Mouse (Mus musculus) thymus, postnatal 4 days (tissue): ENCODE measurements around the gene Fam166a.

Experiments used
- DNase-seq: peaks from one replicate; pipeline ENCODE4 v3.0.0; 2021

Fam166a gene

DNA sequence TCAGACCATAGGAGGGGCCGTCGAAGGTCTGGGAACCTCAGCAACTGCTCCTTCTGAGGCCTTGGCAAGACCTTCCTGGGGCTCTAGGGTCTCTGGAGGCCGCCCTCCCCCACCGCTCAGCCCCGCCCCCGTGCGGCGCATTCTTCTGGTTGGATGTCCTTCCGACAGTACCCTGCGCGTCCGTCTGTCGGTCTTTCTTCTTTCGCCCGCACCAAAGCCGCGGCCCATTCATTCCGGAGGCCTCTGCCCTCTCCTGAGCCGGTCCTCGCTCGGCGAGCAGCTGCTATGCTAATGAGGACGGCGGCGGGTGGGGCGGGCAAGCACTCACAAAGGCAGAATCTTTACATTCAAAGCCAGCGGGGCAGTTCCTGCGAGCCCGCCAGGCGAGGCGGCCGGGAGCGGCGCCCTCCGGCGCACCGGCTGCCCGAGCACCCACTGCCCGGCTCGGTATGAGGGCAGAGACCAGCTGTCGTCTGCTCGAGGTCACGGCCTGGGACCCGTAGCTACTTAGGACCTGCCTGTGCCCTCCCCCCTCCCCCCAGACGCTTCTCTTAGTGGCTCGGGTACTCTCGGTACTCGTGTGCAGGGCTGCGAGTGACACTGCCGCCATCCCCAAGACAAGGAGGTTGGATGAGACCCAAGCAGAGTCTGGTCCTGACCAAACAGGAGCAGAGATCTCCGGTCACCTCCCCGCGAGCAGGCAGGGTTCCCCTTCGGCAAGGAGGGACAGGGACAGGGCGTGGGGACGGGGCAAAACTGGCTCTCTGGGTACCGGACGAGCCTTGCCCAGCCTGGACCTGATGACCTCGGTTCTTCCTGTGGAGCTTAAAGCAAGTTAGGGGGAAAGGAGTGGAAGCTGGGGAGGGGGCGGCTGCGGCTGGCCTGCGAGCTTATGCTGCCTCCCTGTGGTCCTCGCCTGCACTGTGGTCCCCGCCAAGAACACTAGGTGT is 32.6 kb upstream of the Fam166a start:
- DNase-seq = peak; percentile 81

DNA sequence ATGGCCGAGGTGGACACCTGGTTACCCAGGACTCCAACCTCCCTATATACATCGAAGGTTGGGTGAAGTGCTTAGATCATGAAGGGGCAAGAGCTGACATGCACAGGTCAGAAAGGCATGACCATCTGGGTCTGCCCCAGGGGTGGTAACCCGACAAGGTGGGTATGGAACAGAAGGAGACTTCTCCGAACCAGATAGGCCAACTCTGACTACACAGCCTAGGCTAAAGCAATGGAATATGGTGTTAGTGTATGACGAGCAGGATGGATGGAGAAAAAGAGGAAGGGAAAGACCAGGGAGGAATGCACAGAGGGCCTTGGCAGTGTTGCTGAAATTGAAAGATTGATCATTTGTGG is 32.0 kb upstream of the Fam166a start:
- DNase-seq = no peak

DNA sequence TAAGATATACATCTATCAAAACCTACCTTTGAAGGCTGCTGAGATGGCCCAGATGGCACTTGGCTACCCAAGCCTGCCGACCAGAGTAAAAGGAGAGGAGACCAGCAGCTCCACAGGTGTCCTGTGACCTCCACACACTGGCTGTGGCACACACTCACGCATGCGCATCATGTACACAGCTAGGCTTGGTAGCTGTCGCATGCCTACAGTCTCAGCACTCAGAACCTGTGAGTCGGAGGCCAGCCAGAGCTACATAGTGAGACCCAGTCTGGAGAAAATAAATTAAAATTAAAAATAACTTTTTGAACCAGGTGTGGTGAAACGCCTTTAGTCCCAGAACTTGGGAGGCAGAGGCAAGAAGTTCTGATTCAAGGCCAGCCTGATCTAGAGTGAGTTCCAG is 30.7 kb upstream of the Fam166a start:
- DNase-seq = no peak

DNA sequence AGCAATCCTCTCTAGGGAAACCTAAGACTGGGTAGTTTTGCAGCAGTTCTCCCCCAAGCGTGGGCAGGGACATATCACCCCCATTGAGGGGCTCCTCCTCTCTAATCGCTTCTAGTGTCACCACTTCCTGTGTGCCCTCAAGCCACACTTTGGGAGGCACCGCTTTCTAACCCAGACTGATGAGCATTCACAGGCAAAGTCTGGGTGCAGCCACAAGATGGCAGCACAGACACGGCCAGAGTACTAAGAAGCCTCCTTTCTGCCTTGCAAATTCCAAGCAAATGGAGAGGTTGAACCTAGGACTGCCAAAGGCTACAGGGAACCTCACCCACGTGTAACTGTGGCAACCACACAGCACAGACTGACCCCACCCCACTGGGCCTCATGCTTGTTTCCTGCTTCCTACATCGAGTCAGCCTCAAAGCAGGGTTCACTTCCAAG is 25.2 kb upstream of the Fam166a start:
- DNase-seq = peak; percentile 86

DNA sequence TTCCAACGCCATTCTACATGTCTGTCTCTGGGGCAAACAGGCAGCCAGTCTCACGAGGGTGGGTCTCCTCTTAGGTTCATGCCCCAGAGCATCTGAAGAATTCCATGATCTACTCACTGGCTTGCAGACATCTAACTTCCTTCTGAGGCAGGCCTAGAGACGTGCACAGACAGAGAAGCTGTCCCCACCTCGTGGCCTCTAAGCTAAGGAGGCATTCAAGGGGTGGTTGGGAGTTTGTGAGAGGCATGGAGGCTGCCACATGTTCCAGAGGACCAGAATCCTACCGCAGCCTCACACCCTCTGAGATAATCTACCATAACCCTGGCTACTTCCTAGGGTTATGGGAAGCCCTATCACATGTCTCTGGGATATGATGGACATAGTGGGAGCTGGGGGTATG is 24.5 kb upstream of the Fam166a start:
- no peak for DNase-seq

DNA sequence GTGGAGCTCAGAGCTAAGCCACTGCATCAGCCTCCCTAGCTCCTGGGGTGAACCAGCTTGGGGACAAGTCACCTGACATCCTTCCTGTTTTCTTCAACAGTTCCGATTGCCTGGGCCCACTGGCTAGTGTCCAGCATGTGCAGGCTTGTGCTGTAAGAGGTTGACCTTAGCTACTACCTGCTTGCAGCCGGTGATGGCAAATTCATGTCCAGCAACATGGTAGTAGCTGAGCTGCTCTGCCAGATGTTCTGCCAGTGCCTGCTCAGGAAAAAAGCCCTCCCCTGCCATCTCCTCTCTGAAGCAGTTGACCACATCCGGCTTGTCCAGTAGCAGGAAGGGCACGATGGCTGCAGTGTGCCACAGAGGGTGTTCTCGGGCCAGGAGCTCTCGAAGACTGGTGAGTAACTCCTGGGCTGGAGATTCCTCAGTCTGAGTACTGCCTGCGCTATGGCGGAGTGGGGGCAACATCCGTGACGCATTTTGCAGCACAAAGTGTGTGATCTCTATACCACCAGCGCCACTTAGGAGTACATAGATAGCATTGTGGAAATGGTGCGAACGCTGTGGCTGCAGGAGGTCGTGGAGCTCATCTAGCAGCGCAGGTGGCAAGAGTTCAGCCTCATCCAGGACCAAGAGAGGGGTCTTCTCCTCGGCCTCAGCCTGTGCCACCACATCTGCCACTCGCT is 23.9 kb upstream of the Fam166a start:
- DNase-seq = peak; percentile 57

DNA sequence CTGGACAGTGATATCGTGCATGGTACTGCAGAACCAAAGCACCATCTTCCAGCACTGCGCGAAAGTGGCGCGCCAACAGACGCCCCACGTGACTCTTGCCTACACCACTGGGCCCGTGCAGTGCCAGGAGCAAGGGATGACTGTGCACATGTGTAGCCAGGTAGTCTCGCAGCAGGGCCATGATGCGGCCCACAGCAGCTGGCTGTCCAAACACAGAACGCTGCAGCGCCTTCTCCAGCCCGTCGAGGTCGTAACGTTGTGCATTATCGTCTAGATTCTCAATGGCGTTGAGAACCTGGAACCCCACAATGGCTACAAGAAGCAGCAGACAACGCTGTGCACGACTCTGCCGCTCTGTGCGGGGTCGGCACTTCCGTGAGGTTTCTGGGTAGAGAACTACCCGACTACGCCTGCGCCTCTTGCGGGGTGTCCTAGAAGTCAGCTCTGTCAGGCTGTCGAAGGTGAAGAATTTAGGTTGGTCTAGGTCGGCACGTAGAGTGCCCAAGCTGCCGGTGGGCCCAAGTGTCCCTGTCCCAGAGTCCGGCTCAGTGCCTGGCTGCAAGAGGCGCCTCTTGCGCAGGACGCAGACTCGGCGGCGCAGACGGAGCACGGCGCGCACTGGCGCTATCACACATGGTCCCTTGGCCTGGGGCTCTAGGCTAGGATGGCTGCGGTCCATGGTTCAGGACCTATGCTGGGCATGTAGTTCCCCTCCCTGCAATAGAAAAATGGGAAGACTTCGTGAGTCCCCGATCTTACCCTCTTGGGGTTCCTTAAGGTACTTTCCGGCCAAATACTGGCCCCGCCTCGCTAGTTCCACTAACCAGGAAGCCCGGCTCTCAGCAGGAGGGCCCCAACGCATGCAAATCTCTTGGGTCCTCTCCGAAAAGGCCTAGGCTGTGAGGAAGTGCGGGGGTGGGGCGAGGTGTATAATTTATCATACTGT is 23.1 kb upstream of the Fam166a start:
- peak; percentile 79 for DNase-seq

DNA sequence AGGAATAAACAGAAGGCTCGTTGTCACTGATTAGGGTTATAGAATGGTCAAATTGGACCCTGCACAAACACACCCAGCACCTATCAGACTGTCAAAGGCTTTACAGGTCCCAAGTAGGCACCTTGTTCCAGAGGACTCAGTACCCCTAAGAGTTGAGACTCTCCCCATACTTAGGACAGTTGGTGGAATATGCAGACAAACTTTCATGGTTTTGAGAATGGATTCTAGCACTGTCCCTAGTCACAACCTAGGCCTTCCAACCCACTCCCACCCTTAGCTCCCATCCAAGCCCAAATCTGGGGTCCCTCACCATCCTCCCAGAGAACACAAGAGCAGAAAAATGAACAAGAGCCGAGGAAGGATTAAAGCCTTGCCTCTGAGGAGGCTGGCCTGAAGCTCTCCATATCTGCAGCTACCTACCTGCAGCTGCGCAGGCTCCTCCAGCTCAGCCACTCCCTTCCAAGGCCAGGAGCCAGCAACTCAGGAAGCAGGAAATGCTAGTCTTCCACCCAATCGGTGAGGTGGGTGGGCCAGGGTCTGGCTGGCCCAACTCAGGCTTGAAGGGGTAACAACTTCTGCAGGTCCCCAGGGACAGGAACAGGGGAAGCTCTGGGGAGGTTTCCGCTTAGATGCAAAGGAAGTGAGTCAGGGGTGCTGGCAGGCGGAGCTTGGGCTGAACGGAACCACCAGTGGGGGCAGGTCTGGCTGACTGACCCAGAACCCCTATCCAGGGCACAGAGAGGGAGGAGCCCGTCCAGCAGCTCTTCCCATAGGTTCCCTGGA is 22.2 kb upstream of the Fam166a start, which contains the start of gene Tor4a:
TSS of gene Tor4a (minus strand) at position 715 of the 783 bp plus-strand sequence.
- peak; percentile 75 for DNase-seq

DNA sequence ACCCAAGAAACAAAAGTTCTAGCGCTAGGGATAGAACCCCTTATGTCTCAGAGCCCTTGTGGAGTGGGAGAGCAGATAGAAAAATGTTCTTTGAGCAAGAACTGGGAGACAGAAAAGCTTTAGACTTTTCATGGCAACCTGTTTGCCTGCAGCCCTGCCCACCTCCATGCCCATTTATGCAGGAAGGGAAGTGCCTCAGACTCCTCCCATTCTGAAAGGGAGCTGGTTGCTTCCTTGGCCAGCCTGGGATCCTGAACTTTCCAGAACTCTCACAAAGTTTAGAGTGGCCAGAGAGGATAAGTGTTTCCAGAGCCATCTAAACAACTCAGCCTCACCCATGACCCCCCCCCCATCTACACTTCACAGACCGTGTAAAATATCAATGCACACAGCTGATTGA is 21.4 kb upstream of the Fam166a start:
- DNase-seq = no peak

DNA sequence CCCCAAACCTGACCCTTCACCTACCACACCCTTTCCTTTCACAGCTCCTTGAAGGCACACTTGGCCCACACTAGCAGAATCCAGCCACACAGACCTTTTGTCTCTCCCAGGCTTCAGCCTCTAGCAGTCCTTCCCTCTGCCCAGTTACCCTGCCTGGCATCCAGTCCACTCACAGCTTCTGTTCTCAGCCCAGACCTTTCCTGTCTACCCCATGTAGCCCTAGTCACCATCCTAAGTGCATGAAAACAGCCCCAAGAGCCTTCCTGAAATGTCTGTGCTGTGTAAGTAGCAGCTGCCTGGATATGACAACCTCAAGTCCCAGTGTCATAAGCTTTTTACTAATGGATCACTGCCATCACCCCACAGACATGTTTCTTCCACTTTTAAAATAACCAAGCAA is 20.6 kb upstream of the Fam166a start:
- no peak for DNase-seq

DNA sequence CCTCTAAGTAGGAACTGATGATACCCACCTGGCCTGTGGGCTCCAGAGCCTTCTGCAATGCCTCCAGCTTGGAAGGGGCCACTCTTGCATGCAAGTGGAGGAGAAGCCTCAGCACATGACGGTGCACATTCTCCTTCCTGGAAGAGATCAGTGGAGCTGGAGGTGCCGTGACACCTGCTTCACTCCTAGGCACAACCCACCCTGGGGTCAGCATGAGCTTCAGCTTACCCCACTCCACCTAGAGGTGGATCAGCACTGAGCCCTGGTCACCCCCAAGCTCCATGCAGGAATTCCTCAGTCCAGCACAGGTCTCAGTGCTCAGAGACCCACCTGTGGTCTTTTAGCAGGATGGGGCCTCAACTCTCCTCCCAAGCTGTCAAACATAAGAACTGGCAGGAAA is 17.9 kb upstream of the Fam166a start:
- DNase-seq = no peak

DNA sequence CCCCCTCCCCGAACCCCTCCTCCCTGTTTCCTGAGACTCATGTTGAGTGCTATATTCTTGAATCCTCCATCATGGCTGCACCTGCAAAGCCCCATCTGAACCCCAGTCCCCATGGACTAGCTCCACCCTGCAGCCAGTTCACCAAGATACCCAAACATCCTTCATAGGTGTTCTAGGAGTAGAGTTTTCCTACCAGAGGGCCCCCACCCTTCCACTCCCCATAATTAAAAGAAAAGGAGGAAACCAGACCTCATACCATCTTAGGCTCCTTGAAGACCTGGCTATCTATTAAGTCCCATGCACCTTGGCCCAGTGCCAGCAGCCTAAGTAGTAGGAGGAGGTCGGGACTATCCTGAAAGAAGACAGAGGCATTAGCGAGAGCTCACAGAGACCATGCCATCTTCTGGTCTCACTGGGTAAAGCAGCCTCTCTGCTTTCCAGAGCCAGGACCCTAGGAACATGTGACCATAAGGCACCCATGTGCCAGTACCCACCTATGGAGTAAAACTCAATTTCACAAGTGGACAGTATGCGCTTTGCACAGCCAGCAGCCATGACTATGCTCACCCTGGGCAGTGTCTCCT is 14.8 kb upstream of the Fam166a start:
- DNase-seq = no peak

DNA sequence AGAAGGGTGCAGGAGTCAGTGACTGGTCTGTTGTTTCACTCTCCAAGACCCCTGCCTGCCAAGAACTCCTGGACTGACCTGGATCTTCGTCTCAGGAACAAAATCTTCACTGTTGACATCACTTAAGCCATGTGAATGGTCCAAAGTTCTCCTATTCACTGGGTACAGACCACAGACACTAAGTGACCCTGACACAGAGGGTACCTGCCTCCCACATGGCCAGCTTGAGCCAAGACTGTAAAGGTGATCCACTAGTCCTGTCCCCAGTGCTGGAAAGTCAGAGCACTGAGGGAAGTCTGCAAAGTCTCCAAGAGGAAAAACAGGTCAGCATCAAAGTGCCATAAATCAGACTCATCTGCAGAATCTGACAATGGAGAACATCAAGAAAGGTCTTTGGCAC is 11.0 kb upstream of the Fam166a start:
- no peak for DNase-seq

DNA sequence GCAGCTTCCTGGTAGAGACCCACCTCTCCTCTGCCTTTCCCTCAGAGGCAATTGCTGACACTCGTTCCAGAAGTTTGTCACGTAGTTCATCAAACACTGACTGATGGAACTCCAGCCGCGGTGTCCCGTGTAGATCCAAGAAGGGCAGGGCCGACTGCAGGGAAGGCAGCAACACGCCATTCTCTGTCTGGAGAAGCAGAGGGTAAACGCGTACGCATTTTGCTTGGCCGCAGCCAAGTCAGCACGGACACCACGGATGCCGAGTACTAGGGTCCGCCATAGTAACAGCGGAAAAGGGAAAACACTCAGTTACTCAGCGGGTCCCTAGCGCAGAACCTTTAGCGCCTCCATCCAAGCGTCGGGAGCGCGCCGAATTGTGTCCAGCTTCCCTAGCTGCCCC is 7.9 kb upstream of the Fam166a start:
- DNase-seq = no peak

DNA sequence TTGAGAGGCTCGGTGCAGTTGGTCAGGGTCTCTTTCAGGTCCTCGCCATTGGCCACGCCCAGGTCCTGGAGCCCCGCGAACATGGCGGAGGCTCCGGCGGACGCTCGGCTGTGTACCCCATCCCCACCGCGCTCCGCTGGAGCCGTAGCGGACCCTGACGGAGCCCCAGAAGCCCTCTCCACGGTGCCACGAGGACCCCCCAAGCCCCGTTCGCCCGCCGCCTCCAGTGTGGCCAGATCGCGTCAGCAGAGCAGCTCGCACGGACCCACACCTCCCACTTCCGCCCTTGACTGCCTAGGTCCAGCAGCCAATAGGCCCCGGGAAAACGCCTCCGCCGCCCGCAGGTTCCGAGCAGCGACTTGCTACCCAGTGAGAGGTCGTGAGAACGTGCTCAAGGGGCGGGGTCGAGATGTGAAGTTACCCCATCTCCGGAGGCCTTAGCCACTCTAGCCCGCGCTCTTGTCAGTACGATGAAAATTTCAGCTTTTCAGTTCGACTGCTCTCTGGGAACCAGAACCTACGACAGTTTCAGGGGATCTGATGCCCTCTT is 7.3 kb upstream of the Fam166a start, which contains the start of gene Nelfb:
TSS of gene Nelfb (minus strand) at position 369 of the 550 bp plus-strand sequence.
- peak; percentile 91 for DNase-seq

DNA sequence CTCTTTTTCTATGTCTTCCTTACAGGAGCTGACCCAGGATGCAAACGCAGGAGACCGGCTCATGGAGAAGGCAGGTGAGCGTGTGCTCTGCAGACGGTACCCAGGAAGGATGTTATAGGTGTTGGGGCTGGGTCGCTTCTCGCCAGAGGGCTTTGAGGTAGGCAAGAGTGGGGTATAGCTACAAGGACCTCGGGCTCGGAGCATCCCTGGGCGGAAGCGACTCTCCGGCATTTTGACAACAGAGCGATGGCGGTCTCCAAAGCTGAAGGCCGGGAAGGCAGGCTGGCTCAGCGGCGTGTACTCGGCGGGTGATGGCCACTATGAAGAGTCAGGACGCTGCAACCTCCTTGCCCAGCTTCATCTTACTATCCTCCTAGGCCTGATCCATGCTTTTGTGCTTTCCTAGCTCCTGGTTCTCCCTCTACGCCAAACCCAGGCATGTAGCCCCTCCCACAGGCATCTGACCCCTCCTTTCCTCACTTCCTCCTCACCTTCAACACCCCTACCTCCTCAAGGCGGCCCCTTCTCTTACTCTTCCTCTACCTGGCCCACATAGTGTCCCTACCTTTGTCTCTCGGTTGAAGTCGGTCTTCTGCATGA is 5.2 kb upstream of the Fam166a start:
- no peak for DNase-seq

DNA sequence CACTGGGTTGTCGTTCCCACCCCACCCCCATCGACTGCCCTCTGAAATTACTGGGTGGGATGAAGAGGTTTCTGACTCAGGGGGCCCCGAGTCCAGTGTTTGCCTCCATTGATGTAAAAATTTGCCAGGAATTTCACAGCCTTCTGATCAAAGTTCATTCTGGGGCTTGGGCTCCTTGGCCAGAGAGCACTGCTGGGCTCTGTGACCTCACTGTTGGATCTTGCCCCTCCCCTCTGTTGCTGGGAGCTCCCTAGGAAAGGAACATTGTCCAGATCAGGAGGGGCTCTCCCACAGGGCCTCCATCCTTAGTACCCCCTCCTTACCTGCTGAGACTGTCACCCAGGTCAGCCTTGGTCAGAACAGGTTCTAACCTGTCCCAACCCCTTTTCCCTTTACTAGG is 4.1 kb upstream of the Fam166a start, which contains the start of gene Stpg3:
TSS of gene Stpg3 (minus strand) at position 194 of the 400 bp plus-strand sequence.
- no peak for DNase-seq

DNA sequence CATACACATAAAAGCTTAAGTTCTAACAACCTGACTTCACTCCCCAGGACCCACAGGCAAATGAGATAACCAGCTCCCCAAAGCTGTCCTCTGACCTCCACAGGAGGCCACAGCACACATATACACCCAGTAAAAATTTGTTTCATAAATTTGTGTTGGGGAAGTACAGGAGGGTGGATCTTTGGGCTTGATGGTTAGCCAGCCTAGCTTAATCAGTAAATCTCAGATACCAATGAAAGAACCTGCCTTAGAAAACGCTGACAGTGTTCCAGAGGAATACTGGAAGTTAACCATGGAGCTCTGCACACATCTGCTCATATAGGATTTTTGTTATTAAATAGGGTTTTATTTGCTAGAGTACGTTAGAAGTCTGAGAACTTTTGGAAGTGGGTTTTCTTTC is 879 bp upstream of the Fam166a start:
- no peak for DNase-seq

DNA sequence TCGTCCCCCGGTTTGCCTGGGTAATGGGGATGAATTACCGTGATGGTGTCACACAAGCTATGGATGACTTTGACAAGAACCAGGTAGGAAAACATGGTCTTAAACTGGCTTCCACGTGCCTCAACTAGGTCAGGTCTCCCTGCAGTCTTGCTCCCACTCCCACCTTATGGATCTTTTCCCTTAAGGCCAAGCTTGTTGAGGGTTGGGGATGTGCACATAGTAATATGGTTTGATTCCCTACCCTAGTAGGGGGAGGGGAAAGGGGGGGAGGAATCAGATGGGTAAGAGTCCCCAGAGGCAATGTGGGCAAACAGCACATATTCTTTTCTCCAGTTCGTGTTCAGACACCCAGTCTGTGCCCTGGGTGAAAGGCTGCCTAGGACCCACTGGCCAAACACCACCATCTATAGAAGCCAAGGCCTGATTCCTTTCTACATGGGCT is 2.8 kb downstream of the Fam166a start:
- DNase-seq = no peak

DNA sequence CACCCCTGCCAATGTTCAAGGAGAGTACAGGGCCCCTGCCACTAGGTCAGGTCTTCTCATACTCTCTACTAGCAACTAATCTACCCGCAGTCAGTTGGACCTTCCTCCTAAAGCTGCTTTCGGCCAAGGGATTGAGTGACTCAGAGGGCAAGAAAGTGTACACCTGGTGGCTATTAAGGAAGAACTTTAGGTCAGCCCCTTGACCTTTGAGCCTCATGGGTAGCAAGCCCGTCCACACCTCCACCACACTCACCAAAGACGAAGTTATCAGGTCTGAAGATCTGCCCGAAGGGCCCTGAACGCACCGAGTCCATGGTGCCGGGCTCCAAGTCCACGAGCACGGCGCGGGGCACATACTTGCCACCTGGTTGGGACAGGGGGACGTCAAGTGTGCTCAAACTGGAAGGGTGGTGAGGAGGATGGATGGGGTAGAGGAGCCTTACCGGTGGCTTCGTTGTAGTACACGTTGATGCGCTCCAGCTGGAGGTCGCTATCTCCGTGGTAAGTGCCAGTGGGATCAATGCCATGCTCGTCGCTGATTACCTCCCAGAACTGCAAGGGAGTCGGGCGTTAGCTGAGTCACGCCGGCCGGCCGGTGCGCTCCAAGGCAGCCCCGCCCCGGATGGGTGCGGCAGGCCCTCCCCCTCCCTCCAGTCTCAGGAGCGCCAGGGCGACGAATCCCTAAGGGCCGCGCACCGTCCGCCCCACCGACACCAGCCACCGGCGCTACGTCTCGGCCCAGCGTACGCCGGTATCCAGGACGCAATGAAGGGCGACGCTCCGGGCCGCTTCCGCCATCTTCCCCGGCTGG is 5.3 kb downstream of the Fam166a start:
- DNase-seq = peak; percentile 84
